Comparison of ENCODE assay signal across 8 mouse cellular contexts in the genomic region with DNA sequence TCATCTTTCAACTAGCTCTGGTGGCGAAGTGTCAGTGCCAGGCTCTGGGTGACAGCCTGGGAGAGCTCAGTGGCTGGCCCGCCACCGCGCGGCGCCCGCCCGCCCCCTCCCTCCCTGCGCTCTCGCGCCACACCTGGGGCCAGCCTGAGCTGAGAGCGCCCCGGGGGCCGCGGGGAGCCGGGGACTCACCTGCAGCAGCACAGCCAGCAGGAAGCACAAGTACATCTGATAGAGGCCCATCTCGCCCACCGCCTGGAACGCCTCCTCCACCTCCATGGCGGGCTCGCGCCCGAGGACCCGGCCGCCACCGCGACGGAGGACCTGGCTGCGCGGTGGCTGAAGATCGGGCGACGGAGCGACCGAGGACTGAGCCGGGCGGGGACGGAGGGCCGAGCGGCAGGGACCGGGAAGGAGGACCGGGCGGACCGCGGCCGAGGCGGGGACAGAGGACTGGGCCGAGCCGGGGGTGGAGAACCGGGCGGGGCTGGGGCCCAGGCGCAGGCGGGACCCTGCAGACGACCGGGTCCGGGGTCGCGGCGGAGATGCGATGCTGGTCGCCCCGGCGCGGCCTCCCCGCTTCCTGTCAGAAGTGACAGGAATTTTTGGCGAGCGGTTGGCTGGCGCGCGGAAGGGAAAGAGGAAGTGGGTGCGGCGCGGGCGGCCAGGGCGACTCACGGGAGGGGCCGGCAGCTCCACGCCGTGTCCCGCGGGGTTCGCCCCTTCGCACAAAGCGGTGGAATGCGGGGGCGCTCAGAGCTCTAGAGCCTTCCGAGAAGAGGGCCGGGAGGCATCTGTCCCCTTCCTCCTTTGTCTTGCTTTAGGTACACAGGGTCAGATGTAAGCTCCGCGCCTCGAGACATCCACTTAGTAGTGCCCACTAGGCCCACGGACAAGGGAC. TPM values are rescaled to one million over a fixed set of nuclear protein-coding genes. Genes with fewer than 3 reads are reported as not detected.
DNase-seq lines count a peak whose midpoint lies in the region; ATAC-seq and TF ChIP-seq lines count a peak whose summit lies in the region.

TSS of gene Slc22a15 (minus strand) at position 611 of the 898 bp plus-strand sequence.

- H3K4me2 ChIP-seq in hindbrain, postnatal 0 days (ENCODE audit: low read depth, low read length) = peak within 1 kb of the TSS; percentile 79

- H3K9me3 ChIP-seq in hindbrain, postnatal 0 days (ENCODE audit: low read length) = no peaks in the 10 kb centered on the region
- H3K9me3 ChIP-seq in midbrain, embryonic 10.5 days (replicated peaks) = no peaks in the 10 kb centered on the region

- peaks cover 19% of the 10 kb centered on the region for H3K4me1 ChIP-seq in hindbrain, postnatal 0 days (ENCODE audit: insufficient read depth, low read length)
- peaks cover 28% of the 10 kb centered on the region for H3K4me1 ChIP-seq in midbrain, embryonic 10.5 days

- peak within 1 kb of the TSS; percentile 83 for H3K4me3 ChIP-seq in hindbrain, postnatal 0 days (ENCODE audit: low read length)
- peak within 1 kb of the TSS; percentile 76 for H3K4me3 ChIP-seq in midbrain, embryonic 10.5 days

- under 1% methylated on average over 85 of the region's 92 CpGs for WGBS in hindbrain, postnatal 0 days
- under 1% methylated on average over 90 of the region's 92 CpGs for WGBS in midbrain, embryonic 10.5 days

- no peaks in the 10 kb centered on the region for H3K36me3 ChIP-seq in hindbrain, postnatal 0 days (ENCODE audit: insufficient read depth, low read length)
- H3K36me3 ChIP-seq in midbrain, embryonic 10.5 days = no peaks in the 10 kb centered on the region

- peak; percentile 86 for ATAC-seq in hindbrain, postnatal 0 days

- DNase-seq in R1 (ENCODE audit: low read depth, low spot score) = peak; percentile 48
- peak; percentile 87 to 88 for DNase-seq in cerebellum, postnatal 25 days
- DNase-seq in gastrocnemius, adult 8-10 months (ENCODE audit: low spot score in 2 of 2) = peak; percentile 24 to 48
- peak; percentile 70 for DNase-seq in hindbrain, postnatal 0 days (ENCODE audit: low spot score)
- peak; percentile 66 for DNase-seq in left cerebral cortex, postnatal 4 days
- DNase-seq in midbrain, embryonic 10.5 days (ENCODE audit: low spot score) = peak; percentile 72
- peak; percentile 20 to 24 for DNase-seq in right cerebral cortex, postnatal 36 days (ENCODE audit: low spot score in 2 of 2)
- DNase-seq in MN1 (ENCODE audit: low spot score) = no peak

- H3K27me3 ChIP-seq in hindbrain, postnatal 0 days (ENCODE audit: insufficient read depth, low read length) = no peaks in the 10 kb centered on the region
- H3K27me3 ChIP-seq in midbrain, embryonic 10.5 days (ENCODE audit: low read depth, poor library complexity, severe bottlenecking) = peaks cover 29% of the 10 kb centered on the region

- intact Hi-C loops in left cerebral cortex, postnatal 4 days (cut with DNase I) = no loop called here

- 0 out of 2 replicates have a peak, but pooled peaks have one; percentile 3 for TF ChIP-seq CTCF in hindbrain, postnatal 0 days (IDR thresholded peaks at IDR 0.05; ENCODE audit: low read depth)

- H3K9ac ChIP-seq in hindbrain, postnatal 0 days (replicated peaks; ENCODE audit: low read length) = peak within 1 kb of the TSS; percentile 97

- H3K27ac ChIP-seq in hindbrain, postnatal 0 days = peak within 1 kb of the TSS; percentile 96
- peak within 1 kb of the TSS; percentile 93 for H3K27ac ChIP-seq in midbrain, embryonic 10.5 days (replicated peaks)

RNA-seq across cellular contexts. Expression of gene Slc22a15, which starts in this region (rescaled TPM):
- total RNA-seq in gastrocnemius, adult 8-10 months (2022) = under 1 TPM; 0.39 to 0.85 (median 0.66) TPM
- 11.1 and 12.5 TPM in 2 replicates for total RNA-seq in hindbrain, postnatal 0 days (2014; rRNA removed)
- 5.0 and 5.7 TPM in 2 replicates for polyA plus RNA-seq in hindbrain, postnatal 0 days (2015; fragmentation: Nextera tagmentation; extraction: Ambion mirVana)
- total RNA-seq in left cerebral cortex, postnatal 4 days (2021) = 10 to 100 TPM; 17.5 to 17.8 TPM
- 3.7 and 5.0 TPM in 2 replicates for polyA plus RNA-seq in midbrain, embryonic 10.5 days (2016; fragmentation: Nextera tagmentation; extraction: Ambion mirVana)

Comparison
In these comparisons a context has a peak if more than half of its experiments do, and no peak if none do; other contexts are left out.
1. Peak in DNase-seq in gastrocnemius, adult 8-10 months; RNA of the gene not detected or under 1 TPM.